Mouse (Mus musculus): ENCODE measurements around the gene Inpp4a.

- TF ChIP-seq CTCF (IDR thresholded peaks at IDR 0.05; ENCODE audit: insufficient read depth, low read length) (no peak), POLR2A (IDR thresholded peaks at IDR 0.05; ENCODE audit: borderline replicate concordance, extremely low read depth, low read depth, low read length) (no peak)
Measured at GRCm38 (mm10) chr1:37298904-37299303, 761 bp upstream of the Inpp4a start.

All from lung, adult 2 months (tissue).